Comparison of ENCODE assay signal across 40 mouse cellular contexts in genomic region chr6:85363906-85364260, GRCm38 (mm10). TPM values are rescaled to one million over a fixed set of nuclear protein-coding genes. Genes with fewer than 3 reads are reported as not detected.
A peak's percentile ranks its signal among the peaks of the same experiment; 100 is the strongest.
DNase-seq lines count a peak whose midpoint lies in the region; ATAC-seq and TF ChIP-seq lines count a peak whose summit lies in the region.
"Had no signal": no experiment of that assay in that cellular context is flagged by ENCODE, and none has a peak within 500 bp of the region (broad histone marks: within the 10 kb centered on the region; RNA-seq: fewer than 3 reads in every experiment).

No protein-coding gene starts in this region.

- H3K36me3 ChIP-seq in heart, embryonic 12.5 days, result peaks cover 15% of the 10 kb centered on the region
- H3K36me3 ChIP-seq in kidney, postnatal 0 days (ENCODE audit: insufficient read depth, low read length), result no peaks in the 10 kb centered on the region
- no peaks in the 10 kb centered on the region; the same call in 1 of the 2 replicates for H3K36me3 ChIP-seq in heart, postnatal 0 days (replicated peaks; ENCODE audit: control insufficient read depth, insufficient read depth, low read length)
- no peaks in the 10 kb centered on the region for H3K36me3 ChIP-seq in intestine, embryonic 15.5 days
- H3K36me3 ChIP-seq: hindbrain, embryonic 10.5 days; liver, embryonic 12.5 days; midbrain, embryonic 12.5 days had no signal

- WGBS in heart, embryonic 12.5 days, result 33% methylated on average over 4 of the region's 4 CpGs
- WGBS in kidney, postnatal 0 days, result 85% methylated on average over 4 of the region's 4 CpGs
- 29% methylated on average over 4 of the region's 4 CpGs for WGBS in heart, postnatal 0 days
- 73% methylated on average over 4 of the region's 4 CpGs for WGBS in intestine, embryonic 15.5 days

- peak overlapping the region; percentile 22; the same call in 1 of the 2 replicates for H3K4me2 ChIP-seq in heart, embryonic 12.5 days
- no peak overlapping the region for H3K4me2 ChIP-seq in kidney, postnatal 0 days (ENCODE audit: low read length)
- H3K4me2 ChIP-seq in heart, postnatal 0 days (ENCODE audit: low read depth, low read length), result no peak overlapping the region
- H3K4me2 ChIP-seq in intestine, embryonic 15.5 days (replicated peaks), result no peak overlapping the region
- H3K4me2 ChIP-seq: liver, embryonic 12.5 days; midbrain, embryonic 12.5 days had no signal

- ATAC-seq in heart, embryonic 12.5 days (ENCODE audit: insufficient number of reproducible peaks, low FRiP score), result no peak
- ATAC-seq in kidney, postnatal 0 days (replicated peaks; ENCODE audit: low FRiP score, low read depth), result no peak
- ATAC-seq in heart, postnatal 0 days (ENCODE audit: insufficient read depth, low read depth), result no peak
- no peak for ATAC-seq in intestine, embryonic 15.5 days
- ATAC-seq: activated CD4-positive, CD25-positive, alpha-beta regulatory T cell, adult 4 months; forebrain, embryonic 16.5 days; hindbrain, postnatal 0 days; intestine, embryonic 16.5 days; liver, embryonic 12.5 days; liver, postnatal 0 days had no signal

- H3K27me3 ChIP-seq in heart, embryonic 12.5 days (replicated peaks), result no peaks in the 10 kb centered on the region
- H3K27me3 ChIP-seq in kidney, postnatal 0 days (ENCODE audit: insufficient read depth, low read length), result no peaks in the 10 kb centered on the region
- H3K27me3 ChIP-seq in heart, postnatal 0 days (ENCODE audit: control insufficient read depth, insufficient read depth, low read length), result no peaks in the 10 kb centered on the region
- H3K27me3 ChIP-seq in intestine, embryonic 15.5 days (replicated peaks), result no peaks in the 10 kb centered on the region
- H3K27me3 ChIP-seq: liver, embryonic 12.5 days; midbrain, embryonic 12.5 days had no signal

- no peak overlapping the region; the same call in 1 of the 2 replicates for H3K9ac ChIP-seq in heart, embryonic 12.5 days
- no peak overlapping the region for H3K9ac ChIP-seq in kidney, postnatal 0 days (ENCODE audit: low read depth, low read length)
- no peak overlapping the region for H3K9ac ChIP-seq in heart, postnatal 0 days (replicated peaks; ENCODE audit: low read depth, low read length)
- no peak overlapping the region for H3K9ac ChIP-seq in intestine, embryonic 15.5 days
- H3K9ac ChIP-seq: liver, embryonic 12.5 days; liver, postnatal 0 days; midbrain, embryonic 12.5 days had no signal

- H3K9me3 ChIP-seq in heart, embryonic 12.5 days (replicated peaks), result no peaks in the 10 kb centered on the region
- H3K9me3 ChIP-seq in kidney, postnatal 0 days (replicated peaks; ENCODE audit: low read length), result no peaks in the 10 kb centered on the region
- no peaks in the 10 kb centered on the region for H3K9me3 ChIP-seq in heart, postnatal 0 days (replicated peaks; ENCODE audit: control insufficient read depth, low read length)
- H3K9me3 ChIP-seq in intestine, embryonic 15.5 days, result no peaks in the 10 kb centered on the region
- H3K9me3 ChIP-seq: hindbrain, embryonic 10.5 days; liver, embryonic 12.5 days; midbrain, embryonic 12.5 days had no signal

- H3K4me1 ChIP-seq in heart, embryonic 12.5 days (replicated peaks), result peaks cover 88% of the 10 kb centered on the region
- H3K4me1 ChIP-seq in kidney, postnatal 0 days (replicated peaks; ENCODE audit: insufficient read depth, low read length), result peaks cover 24% of the 10 kb centered on the region
- peaks cover 70% of the 10 kb centered on the region for H3K4me1 ChIP-seq in heart, postnatal 0 days (ENCODE audit: control insufficient read depth, insufficient read depth)
- H3K4me1 ChIP-seq in intestine, embryonic 15.5 days (replicated peaks), result peaks cover 20% of the 10 kb centered on the region

- peak overlapping the region; percentile 95 for H3K27ac ChIP-seq in heart, embryonic 12.5 days (ENCODE audit: poor library complexity, severe bottlenecking)
- 0 out of 2 replicates have a peak overlapping the region, but pooled peaks have one; percentile 5 for H3K27ac ChIP-seq in kidney, postnatal 0 days
- H3K27ac ChIP-seq in heart, postnatal 0 days (ENCODE audit: low read depth), result peak overlapping the region; percentile 92
- no peak overlapping the region for H3K27ac ChIP-seq in intestine, embryonic 15.5 days
- H3K27ac ChIP-seq: hindbrain, embryonic 10.5 days; hindbrain, postnatal 0 days; liver, embryonic 12.5 days; midbrain, embryonic 12.5 days had no signal

- H3K4me3 ChIP-seq in heart, embryonic 12.5 days, result no peak overlapping the region
- no peak overlapping the region for H3K4me3 ChIP-seq in kidney, postnatal 0 days (replicated peaks; ENCODE audit: low read depth, low read length)
- no peak overlapping the region for H3K4me3 ChIP-seq in heart, postnatal 0 days (ENCODE audit: low read depth, low read length)
- H3K4me3 ChIP-seq in intestine, embryonic 15.5 days (replicated peaks), result no peak overlapping the region
- H3K4me3 ChIP-seq: erythroblast, embryonic 14.5 days; gastrocnemius, adult 2 months; hindbrain, embryonic 10.5 days; liver, embryonic 12.5 days; midbrain, embryonic 12.5 days had no signal

- no peak for TF ChIP-seq EP300 in heart, postnatal 0 days (IDR thresholded peaks at IDR 0.05; ENCODE audit: low read depth)

- no peak for TF ChIP-seq CTCF in kidney, postnatal 0 days (IDR thresholded peaks at IDR 0.05; ENCODE audit: low read depth)
- TF ChIP-seq CTCF in heart, postnatal 0 days (IDR thresholded peaks at IDR 0.05; ENCODE audit: low read depth), result no peak

- DNase-seq in adrenal gland, postnatal 36 days, result peak; percentile 43 to 57
- no peak for DNase-seq in adrenal gland, postnatal 14 days
- DNase-seq in heart, adult 8-10 months (ENCODE audit: low spot score), result no peak
- no peak for DNase-seq in kidney, postnatal 0 days (ENCODE audit: low spot score)
- DNase-seq in kidney, postnatal 10 days, result no peak
- no peak for DNase-seq in heart, postnatal 0 days (ENCODE audit: low spot score)
- DNase-seq: adrenal gland, adult 8-10 months; cerebellum, adult 2 months; cerebellum, postnatal 14 days; gastrocnemius, adult 2 months; gastrocnemius, postnatal 36 days; layer of hippocampus, postnatal 36 days; left cerebral cortex, postnatal 4 days; liver, postnatal 0 days; lung, postnatal 36 days; retina, postnatal 1 day; right cerebral cortex, postnatal 14 days; thymus, postnatal 4 days had no signal

RNA-seq across cellular contexts. Expression of gene Rab11fip5, which starts 10.6 kb away (rescaled TPM):
- 10 to 100 TPM; 32.6 to 35.8 TPM for total RNA-seq in adrenal gland, postnatal 36 days (2021)
- total RNA-seq in adrenal gland, postnatal 14 days (2021), result 22.7 and 28.7 TPM in 2 replicates
- polyA plus RNA-seq in heart, embryonic 12.5 days (2016; fragmentation: Nextera tagmentation; extraction: Ambion mirVana), result 42.0 and 42.6 TPM in 2 replicates
- total RNA-seq in heart, adult 8-10 months (2022), result 10 to 100 TPM; 62.7 to 80.9 (median 72.0) TPM
- polyA plus RNA-seq in kidney, postnatal 0 days (2015; fragmentation: Nextera tagmentation; extraction: Ambion mirVana), result 21.0 and 21.2 TPM in 2 replicates
- total RNA-seq in heart, postnatal 0 days (2014; rRNA removed; ENCODE audit: low replicate concordance), result 86.7 and 91.3 TPM in 2 replicates
- polyA plus RNA-seq in heart, postnatal 0 days (2015; fragmentation: Nextera tagmentation; extraction: Ambion mirVana), result 35.3 and 38.2 TPM in 2 replicates
- polyA plus RNA-seq in intestine, embryonic 15.5 days (2015; fragmentation: Nextera tagmentation; extraction: Ambion mirVana), result 12.0 and 14.7 TPM in 2 replicates

RNA-seq across cellular contexts. Expression of gene Sfxn5, which starts 30.7 kb away (rescaled TPM):
- 10 to 100 TPM; 19.9 to 20.5 TPM for total RNA-seq in adrenal gland, postnatal 36 days (2021)
- 21.7 and 31.8 TPM in 2 replicates for total RNA-seq in adrenal gland, postnatal 14 days (2021)
- 2.9 and 3.9 TPM in 2 replicates for polyA plus RNA-seq in heart, embryonic 12.5 days (2016; fragmentation: Nextera tagmentation; extraction: Ambion mirVana)
- total RNA-seq in heart, adult 8-10 months (2022), result 1 to 10 TPM; 3.2 to 6.4 (median 4.5) TPM
- 12.9 and 15.7 TPM in 2 replicates for polyA plus RNA-seq in kidney, postnatal 0 days (2015; fragmentation: Nextera tagmentation; extraction: Ambion mirVana)
- 4.8 and 9.5 TPM in 2 replicates for total RNA-seq in heart, postnatal 0 days (2014; rRNA removed; ENCODE audit: low replicate concordance)
- 2.2 and 2.7 TPM in 2 replicates for polyA plus RNA-seq in heart, postnatal 0 days (2015; fragmentation: Nextera tagmentation; extraction: Ambion mirVana)
- polyA plus RNA-seq in intestine, embryonic 15.5 days (2015; fragmentation: Nextera tagmentation; extraction: Ambion mirVana), result 6.7 and 7.7 TPM in 2 replicates

RNA-seq across cellular contexts. Expression of gene Noto, which starts 59.8 kb away (rescaled TPM):
- total RNA-seq in adrenal gland, postnatal 36 days (2021), result not detected
- not detected in 2 replicates for total RNA-seq in adrenal gland, postnatal 14 days (2021)
- not detected in 2 replicates for polyA plus RNA-seq in heart, embryonic 12.5 days (2016; fragmentation: Nextera tagmentation; extraction: Ambion mirVana)
- not detected for total RNA-seq in heart, adult 8-10 months (2022)
- not detected in 2 replicates for polyA plus RNA-seq in kidney, postnatal 0 days (2015; fragmentation: Nextera tagmentation; extraction: Ambion mirVana)
- not detected in 2 replicates for total RNA-seq in heart, postnatal 0 days (2014; rRNA removed; ENCODE audit: low replicate concordance)
- not detected in 2 replicates for polyA plus RNA-seq in heart, postnatal 0 days (2015; fragmentation: Nextera tagmentation; extraction: Ambion mirVana)
- polyA plus RNA-seq in intestine, embryonic 15.5 days (2015; fragmentation: Nextera tagmentation; extraction: Ambion mirVana), result not detected in 2 replicates
- total RNA-seq: adrenal gland, adult 8-10 months; gastrocnemius, adult 2 months; gastrocnemius, postnatal 36 days; hindbrain, postnatal 0 days; layer of hippocampus, postnatal 36 days; left cerebral cortex, postnatal 4 days; megakaryocyte, adult 5-6 weeks had no signal
- polyA plus RNA-seq: activated CD4-positive, CD25-positive, alpha-beta regulatory T cell, adult 4 months; cerebellum, adult 2 months; cortical plate, adult 2 months; embryonic facial prominence, embryonic 14.5 days; erythroblast, embryonic 14.5 days; forebrain, embryonic 11.5 days; forebrain, embryonic 16.5 days; hindbrain, embryonic 10.5 days; hindbrain, postnatal 0 days; intestine, embryonic 16.5 days; kidney, embryonic 16.5 days; large intestine, adult 2 months; limb, embryonic 14.5 days; liver, embryonic 12.5 days; liver, postnatal 0 days; midbrain, embryonic 12.5 days; neural tube, embryonic 14.5 days; small intestine, adult 2 months; stomach, embryonic 14.5 days; testis, adult 2 months; thymus, postnatal 0 days had no signal

Comparison
In these comparisons a context has a peak if more than half of its experiments do, and no peak if none do; other contexts are left out.
1. DNase-seq: peak in adrenal gland, postnatal 36 days (2 of 2); none in adrenal gland, postnatal 14 days (single experiment), heart, adult 8-10 months (single experiment), kidney, postnatal 0 days (single experiment), kidney, postnatal 10 days (single experiment) and heart, postnatal 0 days (single experiment).